Mouse (Mus musculus) small intestine, adult 2 months (tissue): ENCODE measurements around the gene Npb. TPM values are rescaled to one million over a fixed set of nuclear protein-coding genes. Genes with fewer than 3 reads are reported as not detected.
A peak's percentile ranks its signal among the peaks of the same experiment; 100 is the strongest.

Source experiments
- H3K27ac ChIP-seq: fragments of 200-500 bp; 2 replicates; pipeline ENCODE4 v1.5.1; 2012; ENCODE audit warnings: low read depth, low read length, control low read depth, inconsistent platforms; ENCODE audit not compliant: insufficient read depth
- H3K27me3 ChIP-seq: fragments of 200-500 bp; 2 replicates; pipeline ENCODE4 v1.6.1; 2012; ENCODE audit warnings: mild to moderate bottlenecking, moderate library complexity, low read length, inconsistent platforms; ENCODE audit not compliant: control insufficient read depth, insufficient read depth
- H3K36me3 ChIP-seq: fragments of 200-500 bp; 2 replicates; pipeline ENCODE4 v1.6.1; 2012; ENCODE audit warnings: mild to moderate bottlenecking, low read length, control low read depth, inconsistent platforms; ENCODE audit not compliant: control insufficient read depth, insufficient read depth
- H3K4me1 ChIP-seq: fragments of 200-500 bp; 2 replicates; pipeline ENCODE4 v1.6.1; 2012; ENCODE audit warnings: low read length, inconsistent platforms, mixed read lengths; ENCODE audit not compliant: control insufficient read depth, insufficient read depth, insufficient read length
- H3K4me3 ChIP-seq: fragments of 200-500 bp; 2 replicates; pipeline ENCODE4 v1.5.1; 2012; ENCODE audit warnings: low read depth, mild to moderate bottlenecking, control low read depth, inconsistent platforms, low read length, moderate library complexity
- CTCF ChIP-seq: fragments of 200-500 bp; IDR thresholded peaks from 2 replicates; pipeline ENCODE4 v1.5.1; 2012; ENCODE audit warnings: low read depth, mild to moderate bottlenecking, control low read depth, inconsistent platforms, low read length, moderate library complexity, mixed read lengths; ENCODE audit not compliant: insufficient replicate concordance, insufficient read length; ENCODE audit errors: extremely low read depth
- POLR2A ChIP-seq: fragments of 200-500 bp; IDR thresholded peaks from 2 replicates; pipeline ENCODE4 v1.6.1; 2012; ENCODE audit warnings: low read depth, mild to moderate bottlenecking, control low read depth, inconsistent platforms, low read length, moderate library complexity
- WGBS: fragments of 180-500 bp; shearing (Covaris S2); methylation state at CpG from one replicate; pipeline ENCODE4 v1.1.7; 2018; 5-methylcytosine and 5-hydroxymethylcytosine counted together
- polyA plus RNA-seq: library from polyadenylated mRNA; depleted of rRNA; stranded (reverse); fragments of >200 nt; gene quantifications from 2 replicates; pipeline ENCODE4 v1.2.3, GENCODE M21; 2012

Npb gene
- polyA plus RNA-seq, 1 experiment = 0.98 TPM

- Histone ChIP-seq H3K27me3 (no peaks in the 10 kb centered on the region), H3K36me3 (peaks cover 42% of the 10 kb centered on the region), H3K27ac (peak within 1 kb of the TSS; percentile 80), H3K4me3 (peak within 1 kb of the TSS; percentile 95), H3K4me1 (peaks cover 24% of the 10 kb centered on the region)
- TF ChIP-seq POLR2A = no peak
- WGBS = 8% methylated on average over 5 of the region's 5 CpGs
Measured at GRCm38 (mm10) chr11:120625152-120625775, 17.0 kb downstream of the Npb start, which contains the start of gene Sirt7. Gene Sirt7 (minus strand): TSS chr11:120625240.

- no peak for TF ChIP-seq CTCF
- no peak for TF ChIP-seq POLR2A
- Histone ChIP-seq H3K4me3 (no peak overlapping the region), H3K36me3 (peaks cover 27% of the 10 kb centered on the region), H3K27ac (no peak overlapping the region), H3K27me3 (no peaks in the 10 kb centered on the region), H3K4me1 (peaks cover 36% of the 10 kb centered on the region)
- WGBS = 86% methylated on average over 11 of the region's 11 CpGs
Measured at GRCm38 (mm10) chr11:120626785-120627467, 18.6 kb downstream of the Npb start.

GRCm38 (mm10) chr11:120627468-120628300, 19.4 kb downstream of the Npb start:
- H3K27me3 ChIP-seq = no peaks in the 10 kb centered on the region
- H3K4me1 ChIP-seq = peaks cover 36% of the 10 kb centered on the region
- H3K4me3 ChIP-seq = peak overlapping the region; percentile 2; the same call in 1 of the 2 replicates
- H3K36me3 ChIP-seq = peaks cover 21% of the 10 kb centered on the region
- TF ChIP-seq POLR2A = no peak
- TF ChIP-seq CTCF = no peak
- 76% methylated on average over 22 of the region's 22 CpGs for WGBS
- H3K27ac ChIP-seq = no peak overlapping the region; the same call in 1 of the 2 replicates

- 90% methylated on average over 23 of the region's 23 CpGs for WGBS
- H3K27ac ChIP-seq = no peak overlapping the region
- H3K36me3 ChIP-seq = peaks cover 11% of the 10 kb centered on the region
- TF ChIP-seq CTCF (no peak), POLR2A (no peak)
- peaks cover 36% of the 10 kb centered on the region for H3K4me1 ChIP-seq
- H3K27me3 ChIP-seq = no peaks in the 10 kb centered on the region
- H3K4me3 ChIP-seq = peak overlapping the region; percentile 53
Measured at GRCm38 (mm10) chr11:120628601-120629340, 20.5 kb downstream of the Npb start.

- peaks cover 42% of the 10 kb centered on the region for H3K4me1 ChIP-seq
- H3K36me3 ChIP-seq = peaks cover 11% of the 10 kb centered on the region
- WGBS = 52% methylated on average over 23 of the region's 23 CpGs
- H3K27me3 ChIP-seq = no peaks in the 10 kb centered on the region
- peak overlapping the region; percentile 53 for H3K4me3 ChIP-seq
- H3K27ac ChIP-seq = peak overlapping the region; percentile 92
- TF ChIP-seq CTCF (no peak), POLR2A (no peak; the same call in 1 of the 2 replicates)
Measured at GRCm38 (mm10) chr11:120629341-120629730, 21.1 kb downstream of the Npb start.

GRCm38 (mm10) chr11:120629911-120630310, 21.6 kb downstream of the Npb start:
- 16% methylated on average over 7 of the region's 7 CpGs for WGBS
- H3K36me3 ChIP-seq = peaks cover 11% of the 10 kb centered on the region
- peak overlapping the region; percentile 92 for H3K27ac ChIP-seq
- H3K4me3 ChIP-seq = peak overlapping the region; percentile 53
- no peaks in the 10 kb centered on the region for H3K27me3 ChIP-seq
- TF ChIP-seq CTCF (no peak), POLR2A (no peak)
- peaks cover 43% of the 10 kb centered on the region for H3K4me1 ChIP-seq
